Mouse (Mus musculus) E14TG2a.4 (cell line): ENCODE results near the gene Pfn1.

ENCODE experiments used
- CTCF ChIP-seq: conservative IDR thresholded peaks from 2 replicates; pipeline ENCODE4 v1.5.1; 2014; ENCODE audit warnings: low read length
- NANOG ChIP-seq: IDR thresholded peaks from 2 replicates; pipeline ENCODE4 v1.6.1; 2014; ENCODE audit warnings: borderline replicate concordance, low read length, mixed read lengths
- POU5F1 ChIP-seq: IDR thresholded peaks from 2 replicates; pipeline ENCODE4 v1.6.1; 2014; ENCODE audit warnings: low read length, borderline replicate concordance

DNA sequence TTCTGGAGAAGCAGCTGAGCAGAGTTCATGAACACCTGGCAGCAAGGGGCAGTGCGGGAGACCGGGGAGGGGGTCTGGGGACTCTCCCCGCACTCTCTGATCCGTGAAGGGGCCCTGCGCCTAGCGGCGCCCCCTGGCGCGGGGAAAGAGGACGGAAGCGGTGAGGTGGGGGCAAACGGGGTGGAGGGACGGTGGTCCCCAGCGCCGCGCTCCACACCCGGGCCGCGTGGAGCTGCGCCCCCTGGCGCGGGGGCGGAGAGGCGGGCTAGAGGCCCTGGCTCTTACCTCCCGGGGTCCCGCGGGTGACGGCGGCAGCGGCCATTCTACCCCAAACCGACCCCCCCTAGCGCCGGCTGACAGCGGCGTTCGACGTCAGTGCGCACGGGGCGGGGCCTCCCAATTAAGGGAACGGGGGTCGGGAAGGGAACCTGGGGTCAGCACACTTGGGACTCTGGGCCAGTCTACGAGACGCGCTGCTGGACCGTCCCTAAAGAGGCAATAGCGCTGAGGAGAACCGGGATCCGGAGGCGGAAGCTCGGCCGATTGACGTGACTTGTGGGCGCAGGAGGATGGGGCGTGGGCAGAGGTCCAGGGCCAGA lies 33.3 kb upstream of the Pfn1 start, which contains the start of gene Camta2:
- no peak for TF ChIP-seq CTCF
- TF ChIP-seq POU5F1 = no peak
- TF ChIP-seq NANOG = no peak
